Mouse (Mus musculus) forebrain, embryonic 14.5 days (tissue): ENCODE measurements at regions not wholly inside any gene's neighbourhood (a gene's known extent, or its start where the extent isn't known, plus 50 kb on each side); places are given as distances from the start of the nearest gene placed in this dataset.
A peak's percentile ranks its signal among the peaks of the same experiment; 100 is the strongest.

ENCODE experiments used
- ATAC-seq: fragments of 200-750 bp; cut with Nextera tagmentation; 2 replicates; pipeline ENCODE4 v1.8.0; 2017; ENCODE audit warnings: mild to moderate bottlenecking, moderate library complexity
- DNase-seq: peaks from one replicate; pipeline ENCODE4 v3.0.0-alpha.2; 2015; ENCODE audit warnings: low spot score
- H3K27ac ChIP-seq: fragments of 300-500 bp; sonication (generic); 2 replicates; pipeline ENCODE4 v1.5.1; 2014; ENCODE audit warnings: low read depth, mild to moderate bottlenecking, control low read depth, low read length, moderate library complexity
- H3K27me3 ChIP-seq: fragments of 300-500 bp; sonication (generic); replicated peaks from 2 replicates; pipeline ENCODE4 v1.6.1; 2014; ENCODE audit warnings: low read length, control low read depth, mixed read lengths; ENCODE audit not compliant: control insufficient read depth, insufficient read depth
- H3K36me3 ChIP-seq: fragments of 300-500 bp; sonication (generic); 2 replicates; pipeline ENCODE4 v1.6.1; 2014; ENCODE audit warnings: low read length, control low read depth; ENCODE audit not compliant: control insufficient read depth, insufficient read depth
- H3K4me1 ChIP-seq: fragments of 300-500 bp; sonication (generic); 2 replicates; pipeline ENCODE4 v1.6.1; 2014; ENCODE audit warnings: antibody characterized with exemption, low read length, control low read depth; ENCODE audit not compliant: control insufficient read depth, insufficient read depth
- H3K4me2 ChIP-seq: fragments of 300-500 bp; sonication (generic); 2 replicates; pipeline ENCODE4 v1.6.1; 2014; ENCODE audit warnings: mild to moderate bottlenecking, control low read depth, low read length
- H3K4me3 ChIP-seq: fragments of 300-500 bp; sonication (generic); 2 replicates; pipeline ENCODE4 v1.5.1; 2014; ENCODE audit warnings: low read depth, low read length, control low read depth
- H3K9ac ChIP-seq: fragments of 300-500 bp; sonication (generic); 2 replicates; pipeline ENCODE4 v1.6.1; 2014; ENCODE audit warnings: mild to moderate bottlenecking, low read length, control low read depth, moderate library complexity
- H3K9me3 ChIP-seq: fragments of 300-500 bp; sonication (generic); replicated peaks from 2 replicates; pipeline ENCODE4 v1.6.1; 2016; ENCODE audit warnings: low read length, control low read depth, mixed read lengths; ENCODE audit not compliant: control insufficient read depth
- WGBS: fragments of 180-500 bp; shearing (Covaris S2); extraction: QIAGEN DNeasy Blood & Tissue Kit; methylation state at CpG from one replicate; pipeline ENCODE4 v1.1.7; 2014; 5-methylcytosine and 5-hydroxymethylcytosine counted together

DNA sequence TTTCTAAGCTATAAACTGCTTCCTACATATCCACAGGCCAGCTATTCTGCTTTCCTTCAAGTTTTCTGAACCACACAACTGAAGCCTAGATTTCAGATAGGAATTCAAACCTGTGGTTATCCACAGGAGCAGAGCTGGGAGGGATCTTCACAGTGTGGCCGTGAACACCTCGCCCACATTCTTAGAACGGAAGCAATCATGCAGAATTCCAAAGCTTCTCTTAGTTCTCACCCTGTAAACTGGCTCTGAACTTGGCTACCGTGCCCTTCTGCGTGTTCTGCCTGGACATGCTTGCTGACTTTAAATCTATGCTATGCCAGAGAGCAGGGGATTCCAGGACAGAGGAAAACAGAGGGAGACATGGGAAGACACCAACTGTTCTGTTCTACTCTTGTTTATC, 70.2 kb upstream of the Kctd3 start:
- DNase-seq (no peak), ATAC-seq (no peak)
- no peak overlapping the region for H3K4me2 ChIP-seq
- no peak overlapping the region for H3K4me3 ChIP-seq
- H3K27me3 ChIP-seq: no peaks in the 10 kb centered on the region
- H3K36me3 ChIP-seq: no peaks in the 10 kb centered on the region
- no peaks in the 10 kb centered on the region for H3K9me3 ChIP-seq
- WGBS: 89% methylated on average over 5 of the region's 5 CpGs
- H3K27ac ChIP-seq: no peak overlapping the region
- no peak overlapping the region for H3K9ac ChIP-seq
- H3K4me1 ChIP-seq: no peaks in the 10 kb centered on the region

GRCm38 (mm10) chr1:189076276-189076675, 68.6 kb upstream of the Kctd3 start:
- Histone ChIP-seq H3K4me1 (no peaks in the 10 kb centered on the region), H3K36me3 (no peaks in the 10 kb centered on the region), H3K27me3 (no peaks in the 10 kb centered on the region), H3K4me2 (no peak overlapping the region), H3K9ac (no peak overlapping the region), H3K4me3 (no peak overlapping the region), H3K9me3 (no peaks in the 10 kb centered on the region), H3K27ac (no peak overlapping the region)
- DNase-seq: no peak
- WGBS: 89% methylated on average over 4 of the region's 4 CpGs
- no peak for ATAC-seq

DNA sequence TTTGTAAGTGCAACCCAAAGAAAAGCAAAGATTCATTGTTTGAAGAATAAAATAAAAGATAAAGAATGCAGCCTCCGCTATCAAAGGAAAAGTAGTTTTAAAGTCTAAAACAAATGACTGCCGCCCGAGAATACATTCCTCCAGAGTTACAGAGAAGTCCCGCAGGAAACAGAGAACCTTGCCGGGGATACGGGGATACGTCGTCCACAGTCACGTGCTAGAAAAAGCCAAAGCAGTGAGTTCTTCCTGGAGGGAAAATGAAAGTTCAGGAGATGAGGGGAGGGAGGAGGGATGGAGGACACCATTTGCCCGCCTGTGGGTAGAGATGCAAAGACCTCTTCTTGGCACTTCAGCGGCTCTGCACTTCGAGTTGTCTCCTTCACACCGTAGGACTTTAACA, 68.0 kb upstream of the Kctd3 start:
- ATAC-seq: no peak
- Histone ChIP-seq H3K4me2 (no peak overlapping the region), H3K4me1 (no peaks in the 10 kb centered on the region), H3K36me3 (no peaks in the 10 kb centered on the region), H3K4me3 (no peak overlapping the region), H3K27ac (no peak overlapping the region), H3K27me3 (no peaks in the 10 kb centered on the region), H3K9ac (no peak overlapping the region), H3K9me3 (no peaks in the 10 kb centered on the region)
- DNase-seq: no peak
- WGBS: 78% methylated on average over 13 of the region's 13 CpGs

- ATAC-seq: no peak
- Histone ChIP-seq H3K4me2 (no peak overlapping the region), H3K4me1 (no peaks in the 10 kb centered on the region), H3K27ac (no peak overlapping the region), H3K9ac (no peak overlapping the region), H3K4me3 (no peak overlapping the region), H3K27me3 (no peaks in the 10 kb centered on the region), H3K36me3 (no peaks in the 10 kb centered on the region), H3K9me3 (no peaks in the 10 kb centered on the region)
- 96% methylated on average over 2 of the region's 2 CpGs for WGBS
- no peak for DNase-seq
Measured at GRCm38 (mm10) chr1:189072516-189072915, 64.9 kb upstream of the Kctd3 start.

DNA sequence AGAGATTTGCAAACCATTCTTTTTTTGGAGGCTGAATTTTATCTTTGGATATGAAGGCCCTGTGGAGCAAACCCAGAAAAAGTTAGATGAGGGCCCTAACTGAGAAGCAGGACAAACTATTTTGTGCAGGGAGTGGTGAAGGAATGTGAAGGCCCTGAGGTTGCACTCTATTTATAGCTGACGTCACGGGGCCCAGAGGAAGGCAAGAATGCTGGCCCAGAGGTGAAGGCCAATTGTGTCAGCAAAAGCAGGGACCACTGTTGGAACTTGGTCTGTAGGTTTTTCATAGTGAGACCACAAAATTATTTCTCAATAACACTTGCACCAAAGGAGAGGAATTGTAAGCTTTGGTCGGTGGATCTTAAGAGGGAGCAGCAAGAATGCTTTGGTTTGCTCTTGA, 60.6 kb upstream of the Kctd3 start:
- Histone ChIP-seq H3K27ac (no peak overlapping the region), H3K9ac (no peak overlapping the region), H3K9me3 (no peaks in the 10 kb centered on the region), H3K4me1 (no peaks in the 10 kb centered on the region), H3K27me3 (no peaks in the 10 kb centered on the region), H3K4me3 (no peak overlapping the region), H3K4me2 (no peak overlapping the region), H3K36me3 (no peaks in the 10 kb centered on the region)
- DNase-seq (no peak), ATAC-seq (no peak)
- WGBS: 84% methylated on average over 3 of the region's 3 CpGs

DNA sequence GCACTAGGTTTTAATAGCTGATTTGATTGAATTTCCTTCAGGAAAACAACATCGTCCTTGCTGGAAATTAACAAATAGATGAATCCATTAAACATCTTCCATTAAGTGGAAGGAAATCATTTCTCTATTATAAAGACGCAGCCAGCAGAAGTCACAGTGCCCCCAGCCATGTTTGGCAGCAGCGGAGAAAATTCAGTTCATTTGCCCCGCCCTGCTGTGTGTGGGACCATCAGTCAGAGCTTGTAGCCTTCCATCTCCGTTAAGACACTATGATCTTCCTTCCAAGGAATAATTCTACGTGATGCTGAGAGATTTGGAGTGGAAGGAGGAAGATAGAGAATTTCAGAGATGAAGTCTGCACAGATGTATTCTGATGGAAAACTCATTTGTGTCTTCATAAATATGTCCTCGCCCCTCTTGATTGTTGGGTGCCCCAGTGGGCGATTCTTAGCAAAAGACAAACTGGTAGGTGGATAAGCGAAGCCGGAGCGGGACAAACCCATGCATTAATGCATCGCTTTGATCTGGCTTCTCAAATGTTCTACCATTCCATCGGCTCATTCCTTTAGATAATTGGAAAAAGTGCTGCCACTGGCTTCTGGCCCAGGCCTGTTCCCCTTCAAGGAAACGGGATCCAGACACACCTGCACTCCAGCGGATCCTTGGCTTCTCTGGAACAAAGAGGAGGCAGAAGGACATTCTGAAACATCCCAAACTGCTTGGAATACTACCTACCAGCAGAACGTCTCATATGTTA, 59.7 kb upstream of the Kctd3 start:
- 77% methylated on average over 16 of the region's 16 CpGs for WGBS
- H3K27me3 ChIP-seq: no peaks in the 10 kb centered on the region
- DNase-seq (no peak), ATAC-seq (no peak)
- H3K4me3 ChIP-seq: no peak overlapping the region
- H3K9me3 ChIP-seq: no peaks in the 10 kb centered on the region
- no peaks in the 10 kb centered on the region for H3K36me3 ChIP-seq
- H3K4me1 ChIP-seq: no peaks in the 10 kb centered on the region
- no peak overlapping the region; the same call in 1 of the 2 replicates for H3K27ac ChIP-seq
- no peak overlapping the region for H3K4me2 ChIP-seq
- H3K9ac ChIP-seq: no peak overlapping the region

GRCm38 (mm10) chr1:189066446-189067151, 59.0 kb upstream of the Kctd3 start:
- ATAC-seq (0 out of 2 replicates have a peak, but pooled peaks have one; percentile 34), DNase-seq (no peak)
- Histone ChIP-seq H3K36me3 (no peaks in the 10 kb centered on the region), H3K9ac (no peak overlapping the region), H3K4me1 (no peaks in the 10 kb centered on the region), H3K9me3 (no peaks in the 10 kb centered on the region), H3K4me2 (no peak overlapping the region), H3K27me3 (no peaks in the 10 kb centered on the region), H3K4me3 (no peak overlapping the region), H3K27ac (no peak overlapping the region)
- WGBS: 27% methylated on average over 6 of the region's 7 CpGs

GRCm38 (mm10) chr1:189065152-189065910, 57.7 kb upstream of the Kctd3 start:
- Histone ChIP-seq H3K4me1 (no peaks in the 10 kb centered on the region), H3K4me3 (no peak overlapping the region), H3K9ac (no peak overlapping the region), H3K36me3 (no peaks in the 10 kb centered on the region), H3K9me3 (no peaks in the 10 kb centered on the region), H3K27me3 (no peaks in the 10 kb centered on the region), H3K27ac (peak overlapping the region; percentile 17; the same call in 1 of the 2 replicates), H3K4me2 (no peak overlapping the region)
- WGBS: 75% methylated on average over 5 of the region's 5 CpGs
- DNase-seq: no peak
- ATAC-seq: no peak
